Mouse (Mus musculus) gastrocnemius, postnatal 25 days (tissue): ENCODE measurements around the gene Ccdc43. TPM values are rescaled to one million over a fixed set of nuclear protein-coding genes. Genes with fewer than 3 reads are reported as not detected.
"Not testable (repeated sequence)": the region's sequence is repeated elsewhere in the genome, so short reads cannot be mapped to it uniquely, and the experiment has no call there.

Experiments
- DNase-seq: peaks from one replicate; pipeline ENCODE4 v3.0.0; 2022
- long read RNA-seq, 2 experiments: library from polyadenylated mRNA; stranded (forward); transcript quantifications; one replicate each; pipeline ENCODE4 v2.0.0; 2021
- total RNA-seq, 2 experiments: library from RNA; stranded (reverse); gene quantifications; 1 replicate in 1 of 2; 2 replicates in 1 of 2; pipeline ENCODE4 v1.2.3; 2021

Ccdc43 gene
- total RNA-seq, result 10 to 100 TPM; 60.3 to 73.0 TPM
- long read RNA-seq, experiment 1, transcript Ccdc43-204 (4 exons, 989 nt), result minor isoform, 19 of 132 reads
- long read RNA-seq, experiment 1, transcript Ccdc43-201 (5 exons, 2,366 nt), result major isoform, 96 of 132 reads
- long read RNA-seq, experiment 1, partial matches to known transcripts, result 1 of 132 reads
- long read RNA-seq, experiment 1, other reads (novel, unspliced or antisense), result 16 of 132 reads
- long read RNA-seq, experiment 2, transcript Ccdc43-201 (5 exons, 2,366 nt), result major isoform, 106 of 136 reads
- long read RNA-seq, experiment 2, transcript Ccdc43-204 (4 exons, 989 nt), result minor isoform, 15 of 136 reads
- long read RNA-seq, experiment 2, partial matches to known transcripts, result 0 of 136 reads
- long read RNA-seq, experiment 2, other reads (novel, unspliced or antisense), result 13 of 136 reads

DNA sequence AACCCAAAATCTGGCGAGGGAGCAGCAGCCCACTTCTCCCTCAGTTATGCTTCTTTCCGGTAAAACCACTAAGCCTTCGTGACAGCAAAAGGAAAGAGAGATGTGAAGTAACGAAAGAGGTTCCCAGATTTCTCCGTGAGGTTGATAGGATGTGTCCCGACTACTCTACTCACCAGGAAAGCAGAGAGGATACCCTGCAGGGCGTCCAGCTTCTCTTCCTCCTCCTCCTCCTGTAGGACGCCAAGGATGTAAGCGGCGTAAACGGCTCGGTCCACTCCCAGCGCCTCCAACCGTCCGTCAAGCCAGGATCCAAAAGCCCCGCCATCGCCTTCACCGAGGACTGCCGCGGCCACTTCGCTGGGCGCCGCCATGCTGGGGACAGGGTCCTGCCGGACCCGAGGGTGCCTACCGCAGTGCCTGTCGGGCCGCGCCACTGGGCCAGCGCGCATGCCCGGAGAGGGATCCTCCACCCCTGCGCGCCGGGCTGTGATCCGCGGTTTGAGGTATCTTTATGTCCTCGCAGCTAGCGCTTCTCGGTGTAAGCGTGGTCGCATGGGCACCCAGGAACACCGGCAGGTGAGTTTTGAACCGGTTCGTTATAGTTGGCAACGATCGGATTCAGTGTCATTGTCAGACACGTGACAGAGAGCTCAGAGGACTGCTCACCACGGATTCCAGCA lies at the start of gene Ccdc43:
Ccdc43 (minus strand) TSS at position 445 of the 680 bp plus-strand sequence.
- peak; percentile 84 for DNase-seq

GRCm38 (mm10) chr11:102744746-102745145 lies 47.2 kb upstream of the Ccdc43 start:
- no peak for DNase-seq

- no peak for DNase-seq
Measured at GRCm38 (mm10) chr11:102742843-102743242, 45.3 kb upstream of the Ccdc43 start.

- no peak for DNase-seq
Measured at GRCm38 (mm10) chr11:102742066-102742465, 44.5 kb upstream of the Ccdc43 start.

DNA sequence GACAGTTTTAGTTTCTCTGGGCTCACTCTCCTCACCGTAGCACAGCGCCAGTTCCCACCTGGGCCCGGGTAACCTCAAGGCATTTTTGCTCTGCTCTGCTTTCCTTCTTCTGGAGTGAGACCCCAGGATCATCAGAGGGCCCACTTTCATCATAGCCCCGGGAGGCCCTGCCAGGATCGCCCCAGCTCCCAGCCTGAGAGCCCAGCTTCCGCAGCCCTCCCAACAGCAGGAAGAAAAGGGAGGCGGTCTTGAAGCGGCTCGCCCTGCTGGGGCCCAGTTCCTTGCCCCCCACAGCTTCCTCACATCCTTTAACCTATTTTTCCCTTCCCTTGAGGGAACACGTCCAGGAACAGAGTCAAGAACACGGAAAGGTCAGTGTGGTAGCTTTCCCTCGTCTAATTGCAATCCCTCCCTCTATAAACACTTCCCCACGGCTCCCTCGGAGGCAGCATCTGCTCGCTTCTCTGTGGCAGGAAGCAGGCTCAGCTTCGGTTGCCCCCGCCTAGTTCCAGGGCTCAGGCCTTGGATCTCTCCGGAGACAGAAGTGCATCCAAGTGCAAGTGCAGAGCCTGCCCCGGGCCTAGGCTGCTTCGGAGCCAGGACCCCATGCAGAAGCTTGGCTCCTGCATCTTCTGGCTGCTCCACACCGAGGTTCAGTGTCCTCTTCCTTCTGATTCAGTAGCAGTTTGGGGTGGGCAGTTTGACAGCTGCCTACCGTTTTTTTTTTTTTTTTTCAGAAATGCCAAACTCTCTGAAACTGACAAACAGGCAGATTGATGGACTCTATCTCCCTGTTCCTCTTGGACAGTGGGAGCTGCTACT lies 43.8 kb upstream of the Ccdc43 start:
- DNase-seq, result no peak

GRCm38 (mm10) chr11:102740634-102741033 lies 43.1 kb upstream of the Ccdc43 start:
- no peak for DNase-seq

DNA sequence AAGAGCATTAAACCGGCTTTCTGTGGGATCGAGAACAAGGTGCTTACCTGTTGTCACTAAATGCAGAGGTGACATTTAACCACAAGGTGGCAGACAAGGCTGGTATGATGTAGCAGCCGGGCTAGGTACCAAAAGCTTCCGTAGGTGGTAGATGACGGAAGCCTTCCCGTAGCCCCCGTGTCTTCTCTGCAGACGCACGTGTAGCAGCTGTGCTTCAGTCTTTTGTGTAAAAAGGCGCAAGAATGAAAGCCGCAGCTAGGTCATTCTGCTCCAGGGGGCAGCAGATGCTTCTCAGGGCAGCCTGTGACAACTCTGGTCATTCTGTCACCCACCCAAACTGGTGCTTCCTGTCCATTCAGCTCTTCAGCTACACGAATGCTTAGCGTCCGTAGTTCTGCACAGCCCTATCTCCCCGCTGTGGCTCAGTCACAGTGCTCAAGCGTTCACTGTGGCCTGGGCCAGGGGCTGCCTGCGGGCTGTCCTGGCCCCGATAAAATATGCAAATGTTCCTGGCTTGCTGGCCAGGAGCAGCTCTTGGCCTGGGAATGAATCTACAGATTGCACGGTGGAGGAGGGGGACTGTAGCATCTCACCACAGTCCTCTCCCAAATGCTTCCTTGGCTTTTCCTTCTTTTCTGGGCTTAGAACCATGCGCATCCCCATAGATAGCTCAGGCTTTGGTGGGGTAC lies 41.8 kb upstream of the Ccdc43 start:
- DNase-seq, result no peak

DNA sequence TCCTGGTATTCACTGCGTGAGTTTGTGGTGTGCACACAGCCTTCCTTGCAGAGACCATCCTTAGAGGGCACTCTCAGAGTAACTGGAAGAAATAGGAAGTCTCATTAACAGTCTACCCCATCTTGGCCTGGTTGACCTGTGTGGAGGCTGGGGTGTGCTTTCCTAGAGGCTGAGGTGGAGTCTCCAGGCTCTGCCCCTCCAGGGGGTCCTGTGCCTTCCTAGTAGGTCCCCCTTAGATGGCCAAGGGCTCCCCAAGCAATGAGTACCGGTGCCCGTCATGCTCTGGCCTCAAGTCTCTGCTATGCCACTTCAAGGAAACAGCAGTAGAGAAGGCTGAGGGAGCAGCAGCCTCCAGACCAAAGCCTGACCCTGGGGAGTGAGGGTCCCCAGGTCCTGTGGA lies 40.5 kb upstream of the Ccdc43 start:
- no peak for DNase-seq

- DNase-seq, result no peak
Measured at GRCm38 (mm10) chr11:102734961-102735360, 37.4 kb upstream of the Ccdc43 start.

- DNase-seq, result no peak
Measured at GRCm38 (mm10) chr11:102733146-102733545, 35.6 kb upstream of the Ccdc43 start.

GRCm38 (mm10) chr11:102731366-102731765 lies 33.8 kb upstream of the Ccdc43 start:
- DNase-seq, result no peak

- no peak for DNase-seq
Measured at GRCm38 (mm10) chr11:102729835-102730234, 32.3 kb upstream of the Ccdc43 start.

- peak; percentile 61 for DNase-seq
Measured at GRCm38 (mm10) chr11:102728614-102729013, 31.0 kb upstream of the Ccdc43 start.

GRCm38 (mm10) chr11:102725574-102725973 lies 28.0 kb upstream of the Ccdc43 start:
- no peak for DNase-seq

GRCm38 (mm10) chr11:102716135-102716534 lies 18.6 kb upstream of the Ccdc43 start:
- DNase-seq, result no peak

DNA sequence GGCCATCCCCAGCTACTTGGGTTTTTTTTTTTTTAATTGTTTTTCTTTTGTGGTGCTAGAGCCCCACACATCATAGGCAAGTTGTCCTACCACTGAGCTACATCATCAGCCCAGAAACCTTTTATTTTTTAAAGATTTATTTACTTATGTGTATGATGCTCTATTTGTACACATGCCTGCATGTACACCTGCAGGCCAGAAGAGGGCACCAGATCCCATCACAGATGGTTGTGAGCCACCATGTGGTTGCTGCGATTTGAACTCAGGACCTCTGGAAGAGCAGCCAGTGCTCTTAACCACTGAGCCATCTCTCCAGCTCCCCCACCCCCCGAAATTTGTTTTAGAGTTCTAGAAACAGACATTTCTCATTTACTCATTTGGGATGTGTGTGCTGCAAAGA lies 17.0 kb upstream of the Ccdc43 start:
- DNase-seq, result not testable (repeated sequence)

GRCm38 (mm10) chr11:102712411-102712810 lies 14.8 kb upstream of the Ccdc43 start:
- DNase-seq, result no peak

- not testable (repeated sequence) for DNase-seq
Measured at GRCm38 (mm10) chr11:102702206-102702605, 4.6 kb upstream of the Ccdc43 start.

DNA sequence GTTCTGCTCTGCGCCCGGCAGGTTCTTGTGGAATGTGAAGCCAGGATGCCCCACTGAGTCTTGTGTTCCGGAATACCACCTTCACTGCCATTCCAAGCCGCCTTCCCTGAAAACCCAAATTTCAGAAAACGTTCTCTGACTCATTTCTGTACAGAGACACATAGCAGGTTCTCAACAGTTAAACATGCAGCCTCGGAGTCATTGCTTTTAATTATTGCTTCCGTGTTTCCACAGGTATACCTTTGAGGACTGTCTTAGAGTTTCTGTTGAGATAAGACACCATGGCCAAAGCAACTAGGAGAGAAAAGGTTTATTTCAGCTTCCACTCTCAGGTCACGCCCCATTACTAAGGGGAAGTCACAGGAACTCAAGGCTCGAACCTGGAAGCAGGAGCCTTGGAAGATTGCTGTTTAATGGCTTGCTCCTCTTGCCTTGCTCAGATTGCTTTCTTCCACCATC lies 465 bp upstream of the Ccdc43 start:
- no peak for DNase-seq

DNA sequence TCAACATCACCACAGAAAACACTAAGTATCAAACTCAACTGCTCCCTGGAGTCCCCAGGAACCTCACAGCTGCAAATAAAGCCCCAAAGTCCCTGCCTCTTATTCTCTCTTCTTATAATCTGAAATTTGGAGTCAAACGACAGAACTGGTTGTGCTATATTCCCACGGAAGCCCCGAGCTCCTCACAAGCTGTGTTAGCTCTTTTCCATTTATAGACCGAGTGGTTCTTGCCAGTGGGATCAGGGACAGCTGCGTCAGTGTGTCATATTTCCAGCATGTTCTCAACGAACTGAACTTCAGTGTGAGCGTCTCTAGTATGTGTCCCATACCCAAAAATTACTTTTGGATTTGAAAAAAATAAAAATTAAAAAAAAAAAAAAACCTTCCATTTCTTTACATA lies 2.3 kb downstream of the Ccdc43 start:
- peak; percentile 41 for DNase-seq

DNA sequence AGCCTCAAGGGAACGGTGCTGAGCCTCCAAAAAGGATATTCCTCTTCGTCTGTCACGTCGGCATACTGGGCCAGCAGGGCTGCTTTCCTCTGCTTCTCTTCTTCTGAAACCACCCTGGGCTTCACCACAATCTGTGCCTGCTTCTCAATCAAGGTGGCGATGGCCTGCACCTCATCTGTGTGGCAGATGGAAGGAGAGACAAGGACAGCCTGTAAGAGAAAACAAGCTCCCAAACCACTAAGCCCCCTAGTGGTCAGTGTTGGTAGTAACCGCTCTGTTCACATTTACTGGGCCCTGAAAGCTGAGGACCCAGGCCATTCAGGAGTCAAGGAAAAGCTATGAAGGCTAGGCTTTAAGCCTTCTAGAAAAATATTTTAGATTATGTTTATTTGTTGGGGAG lies 7.4 kb downstream of the Ccdc43 start:
- no peak for DNase-seq
